Mouse (Mus musculus): ENCODE data around the gene Tob1.

Gene Tob1

DNA sequence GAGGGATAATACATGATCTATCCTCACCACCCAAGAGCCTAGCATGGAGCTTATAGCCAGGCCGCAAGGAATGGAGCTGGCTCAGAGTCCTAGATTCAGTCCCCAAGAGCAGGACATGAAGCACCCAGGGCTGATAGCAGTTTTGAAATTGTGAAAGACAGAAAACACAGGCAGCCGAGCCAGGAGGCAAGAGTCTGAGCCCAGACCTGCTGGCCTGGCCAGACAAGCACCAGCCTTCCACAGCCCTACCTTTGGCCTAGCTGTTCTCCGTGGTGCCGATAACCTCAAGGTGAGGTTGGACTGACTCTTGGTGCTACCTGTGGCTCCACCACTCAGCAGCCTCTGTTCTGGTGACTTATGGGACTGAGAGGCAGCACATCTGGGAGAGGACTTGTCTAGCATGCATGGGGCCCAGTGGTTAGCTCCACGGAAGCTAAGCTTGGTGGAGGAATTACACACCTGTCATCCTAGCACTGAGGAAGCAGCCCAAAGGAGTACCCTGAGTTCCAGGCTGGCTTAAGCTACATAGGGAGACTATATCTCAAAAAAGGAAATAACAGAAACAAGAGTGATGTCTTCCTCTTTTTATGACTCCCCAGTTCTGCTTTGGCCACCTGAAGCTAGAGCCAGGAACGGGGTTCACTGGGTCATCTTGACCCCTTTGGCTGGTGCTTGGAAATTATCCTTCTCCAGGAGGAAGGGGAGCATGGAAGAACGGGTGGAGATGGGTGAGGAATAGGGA lies 12.7 kb upstream of the Tob1 start:
- no peak for DNase-seq (ENCODE audit: low spot score)

DNA sequence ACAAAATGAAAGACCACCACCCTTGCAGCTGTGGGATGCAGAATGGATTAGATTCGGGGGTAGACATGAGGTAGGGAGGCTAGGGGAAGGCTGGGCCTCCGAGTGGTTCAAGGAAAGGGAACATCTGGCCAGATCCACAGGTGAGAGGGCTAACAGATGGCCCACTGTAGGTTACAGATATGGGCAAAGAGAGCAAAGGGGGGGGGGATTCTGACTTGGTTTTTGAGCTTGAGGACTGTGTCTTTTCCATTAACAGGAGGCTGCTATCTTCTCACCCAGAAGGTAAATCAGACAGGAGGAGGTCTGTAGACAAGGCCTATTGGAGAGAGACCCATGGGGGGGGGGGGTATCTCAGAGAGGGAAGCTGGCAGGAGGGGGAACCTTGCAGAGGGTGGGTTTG lies 11.5 kb upstream of the Tob1 start:
- DNase-seq (ENCODE audit: low spot score) = no peak

DNA sequence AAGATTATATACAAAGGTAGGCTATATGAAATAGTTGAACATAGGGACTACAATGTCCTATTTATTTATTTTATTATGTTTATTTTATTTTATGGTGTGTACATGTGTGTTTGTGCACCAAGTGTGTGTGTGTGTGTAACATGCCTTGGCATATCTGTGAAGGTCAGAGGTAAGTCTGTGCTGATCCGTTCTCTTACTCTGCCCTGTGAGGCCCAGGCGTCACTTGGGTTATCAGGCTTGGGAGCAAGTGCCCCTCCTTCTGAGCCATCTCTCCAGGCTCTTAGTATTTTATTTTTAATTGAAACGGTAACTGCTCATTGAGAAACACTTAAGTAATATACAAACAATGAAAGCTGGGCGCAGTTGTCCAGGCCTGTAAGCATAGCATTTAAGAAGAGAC lies 10.8 kb upstream of the Tob1 start:
- DNase-seq (ENCODE audit: low spot score) = no peak

DNA sequence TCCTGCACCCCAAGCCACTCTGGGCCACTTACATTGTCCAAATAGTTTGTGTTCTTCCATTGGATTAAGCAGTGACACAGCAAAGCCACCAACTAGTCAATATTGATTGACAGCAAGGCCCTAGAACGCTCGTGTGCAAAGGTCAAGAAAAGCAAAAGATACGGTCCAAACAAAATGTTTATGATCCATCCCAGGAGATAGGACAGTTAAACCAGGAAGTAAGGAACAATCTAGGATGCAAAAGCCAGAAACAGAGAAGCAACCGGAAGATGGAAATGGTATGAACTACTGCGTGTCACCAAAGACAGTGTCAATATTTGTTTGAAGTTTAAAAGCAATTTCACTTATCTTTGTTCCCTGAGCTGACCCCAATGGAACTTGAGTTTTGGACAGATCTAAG lies 9.1 kb upstream of the Tob1 start:
- no peak for DNase-seq (ENCODE audit: low spot score)

DNA sequence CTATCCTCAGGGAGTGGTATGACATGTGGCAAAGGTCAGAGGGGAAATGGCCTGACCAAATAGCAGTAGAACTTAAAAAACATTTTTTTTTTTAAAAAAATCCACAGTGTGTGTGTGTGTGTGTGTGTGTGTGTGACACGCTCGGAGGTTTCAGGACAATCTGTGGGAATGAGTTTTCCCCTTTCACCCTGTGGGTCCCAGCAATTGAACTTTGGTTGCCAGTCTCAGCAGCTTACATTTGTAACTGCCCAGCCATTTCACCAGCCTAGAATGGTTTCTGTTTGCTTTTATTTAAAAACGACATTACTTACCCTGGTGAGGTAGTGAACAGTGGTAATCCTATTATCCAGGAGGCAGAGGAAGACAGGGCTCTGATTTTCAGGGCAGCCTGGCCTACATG lies 8.2 kb upstream of the Tob1 start:
- DNase-seq (ENCODE audit: low spot score) = no peak

DNA sequence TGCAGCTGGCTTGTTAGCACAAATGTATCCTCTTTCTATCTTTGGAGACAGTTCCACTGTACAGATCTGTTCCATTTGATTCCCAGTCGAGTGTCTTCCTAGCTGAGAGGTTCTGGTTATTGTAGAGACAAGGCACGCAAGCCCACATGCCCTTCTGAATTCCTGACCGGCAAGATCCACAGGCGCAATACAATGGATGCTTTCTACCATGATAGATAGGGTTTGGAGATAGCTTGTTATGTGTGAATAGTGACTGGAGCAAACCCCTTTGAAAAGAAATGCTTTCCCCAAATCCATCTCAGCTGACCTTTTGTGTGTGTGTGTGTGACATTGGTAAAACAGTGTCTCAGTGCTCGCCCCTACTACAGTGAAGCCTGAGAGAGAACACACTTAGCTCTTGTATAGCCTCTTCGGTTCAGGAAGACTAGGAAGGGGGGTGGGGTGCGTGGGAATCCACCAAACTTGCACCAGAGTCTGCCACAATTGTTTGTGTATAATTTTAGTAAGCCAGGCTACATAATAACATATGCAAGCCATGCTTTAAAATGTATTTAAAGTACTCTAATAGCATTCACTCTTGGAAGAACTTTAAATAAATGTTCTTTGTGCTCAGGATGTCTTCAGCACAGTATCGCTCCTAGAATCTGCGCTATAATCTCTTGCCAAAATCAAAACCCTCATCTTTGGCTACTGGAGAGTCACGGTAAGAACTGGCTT lies 4.7 kb upstream of the Tob1 start:
- DNase-seq (ENCODE audit: low spot score) = no peak

DNA sequence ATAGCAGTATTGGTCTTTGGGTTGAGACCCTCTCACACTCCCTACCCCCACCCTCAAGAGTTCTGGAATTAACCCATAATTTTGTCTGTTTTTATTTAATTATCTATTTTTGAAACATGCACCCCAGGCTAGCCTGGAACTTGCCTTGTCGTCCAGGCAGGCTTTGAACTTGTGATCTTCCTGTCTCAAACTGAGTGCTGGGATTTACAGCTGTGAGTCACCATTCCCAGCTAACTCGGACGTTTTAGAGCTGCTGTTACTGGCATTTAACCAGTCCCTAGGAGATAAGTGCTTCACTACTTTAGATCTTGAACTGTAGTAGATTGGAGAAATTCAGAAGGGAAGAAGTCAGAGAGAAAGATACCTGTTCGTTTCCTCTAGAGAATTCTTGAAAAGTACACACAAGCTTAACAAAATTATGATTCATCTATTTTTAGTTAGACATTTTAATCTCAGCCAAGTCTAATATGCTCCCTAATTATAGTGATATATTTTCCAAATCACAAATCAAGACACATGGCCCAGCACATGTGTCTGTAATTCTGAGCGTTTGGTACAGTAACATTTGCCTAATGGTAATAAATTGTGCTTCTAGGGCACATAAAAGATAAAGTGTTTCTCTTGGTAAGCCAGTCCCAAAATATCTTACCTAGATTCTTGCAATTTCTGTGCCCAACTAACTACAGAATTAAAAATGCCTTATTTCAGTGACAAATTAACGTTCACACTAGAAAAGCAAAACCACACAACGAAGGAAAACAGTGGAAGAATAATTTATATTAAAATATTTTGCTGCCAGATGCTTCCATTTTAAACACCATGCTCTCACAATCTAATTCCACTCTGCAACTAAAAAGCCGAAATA lies 2.2 kb upstream of the Tob1 start:
- no peak for DNase-seq (ENCODE audit: low spot score)

DNA sequence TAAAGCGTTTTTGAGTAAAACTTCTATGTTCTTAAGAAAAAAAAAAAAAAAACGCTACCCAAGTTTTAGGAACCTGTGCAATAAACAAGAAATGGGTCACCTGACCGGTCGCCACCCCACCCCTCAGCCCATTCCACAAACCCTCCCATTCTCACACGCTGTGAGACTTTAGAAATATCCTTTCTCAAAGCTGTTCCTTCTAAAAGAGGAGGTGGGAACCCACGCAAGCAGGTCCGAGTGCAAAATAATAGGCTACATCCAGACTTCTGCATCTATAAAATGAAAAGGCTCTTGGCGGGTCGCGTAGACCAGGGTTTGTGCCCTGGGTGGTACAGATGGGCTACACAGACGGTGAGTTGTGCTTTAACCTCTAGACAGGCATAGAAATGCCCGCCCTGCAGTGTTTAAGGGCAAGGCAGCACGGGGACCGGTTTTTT lies 1.5 kb upstream of the Tob1 start:
- no peak for DNase-seq (ENCODE audit: low spot score)

DNA sequence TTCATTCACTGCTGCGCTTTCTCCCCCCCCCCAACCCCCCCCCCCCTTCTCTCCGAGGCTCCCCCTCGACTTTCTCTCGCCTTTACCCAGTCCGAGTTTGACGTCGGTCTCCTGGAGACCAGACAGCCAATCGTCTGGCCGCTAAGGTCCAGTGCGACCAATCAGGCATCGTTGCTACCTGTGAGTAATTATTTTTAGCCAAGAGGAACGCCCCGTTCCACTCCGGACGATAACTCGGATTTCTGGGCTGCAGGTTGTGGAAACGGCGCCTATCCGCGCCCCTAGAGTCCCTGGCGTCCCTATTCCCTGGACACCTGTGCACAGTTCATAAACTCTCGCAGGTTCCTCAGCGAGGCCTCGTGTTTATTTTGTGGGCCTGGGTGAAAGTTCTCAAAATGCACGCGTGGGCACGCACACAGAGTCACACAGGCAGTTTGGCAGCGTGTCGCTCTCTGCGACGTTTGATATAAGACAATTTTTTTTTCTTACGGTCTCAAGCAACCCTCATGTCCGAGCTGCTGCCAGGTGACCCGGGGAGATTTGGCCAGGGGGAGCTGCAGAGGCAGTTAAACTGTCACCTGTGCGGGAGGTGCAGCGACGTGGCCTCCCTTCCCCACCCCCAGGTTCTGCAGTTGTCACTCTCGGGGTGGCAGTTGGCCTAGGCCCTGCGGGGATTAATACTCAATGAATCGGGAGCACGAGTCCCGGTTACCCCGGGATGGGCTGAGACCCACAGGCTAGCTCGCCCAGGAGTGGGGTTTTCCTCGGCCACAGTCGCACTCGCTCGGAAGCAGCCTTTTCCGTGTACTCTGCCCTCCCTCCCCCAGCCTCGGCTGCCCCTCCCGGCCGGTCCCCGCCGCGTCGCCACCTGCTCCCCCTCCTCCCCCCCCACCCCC lies 815 bp upstream of the Tob1 start:
- peak; percentile 77 for DNase-seq (ENCODE audit: low spot score)

DNA sequence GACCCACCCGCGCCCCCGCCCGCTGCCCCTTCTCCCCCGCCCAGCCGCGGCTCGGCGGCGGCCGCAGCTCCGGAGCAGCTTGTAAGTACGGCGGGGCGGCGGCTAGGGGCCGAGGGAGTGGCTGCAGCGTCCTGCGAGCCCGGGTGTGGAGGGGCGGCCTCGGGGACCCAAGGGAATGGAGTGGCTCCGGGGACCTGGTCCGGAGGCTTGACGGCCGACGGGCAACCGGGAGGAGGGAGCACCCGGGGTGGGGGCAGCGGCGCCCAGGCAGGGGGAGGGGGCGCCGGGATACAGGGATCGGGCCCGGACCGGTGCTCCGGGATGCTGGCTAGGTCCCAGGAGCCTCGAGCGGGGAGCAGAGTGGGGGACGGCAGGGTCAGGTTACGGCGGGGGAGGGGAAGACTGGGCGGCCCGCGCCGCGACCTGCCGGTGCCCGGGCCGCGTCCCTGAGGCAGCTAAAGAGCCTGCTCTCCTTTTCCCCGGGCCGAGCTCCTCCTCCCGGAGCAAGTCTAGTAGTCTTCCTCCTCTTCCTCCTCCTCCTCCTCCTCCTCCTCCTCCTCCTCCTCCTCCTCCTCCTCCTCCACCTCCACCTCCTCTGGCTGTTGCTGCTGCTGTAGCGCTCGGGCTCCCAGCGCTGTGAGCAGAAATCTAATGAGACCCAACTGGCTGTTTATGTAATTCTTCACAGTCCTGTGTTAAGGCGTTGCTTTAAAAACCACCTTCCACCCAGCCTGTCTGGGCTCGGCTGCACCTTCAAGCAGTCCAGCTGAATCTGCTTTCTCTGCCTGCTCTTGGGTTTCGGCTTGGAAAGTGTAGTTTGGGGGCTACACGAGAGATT lies 616 bp downstream of the Tob1 start:
- DNase-seq (ENCODE audit: low spot score) = peak; percentile 63

DNA sequence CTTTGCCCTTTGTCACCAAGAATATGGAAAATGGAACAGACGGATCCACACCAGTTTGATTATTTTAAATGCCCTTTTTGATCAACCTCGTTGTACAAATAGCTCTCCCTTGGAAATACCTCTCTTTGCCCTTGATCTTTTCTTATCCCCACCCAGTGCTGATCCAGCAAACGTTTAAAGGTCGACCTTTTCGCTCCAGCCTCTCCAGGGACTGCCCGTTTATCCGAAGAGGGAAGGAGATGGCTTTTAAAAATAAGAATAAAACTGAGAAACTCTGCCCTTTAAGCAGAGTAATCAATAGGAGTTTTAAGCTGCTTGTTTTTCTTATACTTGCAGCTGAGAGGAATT lies 1.2 kb downstream of the Tob1 start:
- no peak for DNase-seq (ENCODE audit: low spot score)

DNA sequence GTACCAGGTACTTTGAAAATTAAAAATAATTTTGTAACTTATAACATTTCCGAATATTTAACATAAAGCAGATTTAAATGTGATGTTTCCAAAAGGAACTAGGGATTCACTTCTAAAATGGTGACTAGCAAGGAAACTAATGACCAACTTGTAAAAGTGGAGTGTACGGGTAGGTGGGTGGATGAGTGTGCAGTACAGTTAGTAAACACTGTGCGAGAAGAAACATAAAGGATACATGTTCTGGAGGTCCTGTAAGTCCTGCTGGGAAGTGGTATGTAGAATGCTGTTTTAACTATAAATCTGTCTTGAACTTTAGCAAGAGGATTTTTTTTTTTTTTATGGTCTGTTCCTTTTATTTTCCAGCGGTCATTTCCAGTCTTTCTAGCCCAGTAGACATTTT lies 1.7 kb downstream of the Tob1 start:
- DNase-seq (ENCODE audit: low spot score) = no peak

DNA sequence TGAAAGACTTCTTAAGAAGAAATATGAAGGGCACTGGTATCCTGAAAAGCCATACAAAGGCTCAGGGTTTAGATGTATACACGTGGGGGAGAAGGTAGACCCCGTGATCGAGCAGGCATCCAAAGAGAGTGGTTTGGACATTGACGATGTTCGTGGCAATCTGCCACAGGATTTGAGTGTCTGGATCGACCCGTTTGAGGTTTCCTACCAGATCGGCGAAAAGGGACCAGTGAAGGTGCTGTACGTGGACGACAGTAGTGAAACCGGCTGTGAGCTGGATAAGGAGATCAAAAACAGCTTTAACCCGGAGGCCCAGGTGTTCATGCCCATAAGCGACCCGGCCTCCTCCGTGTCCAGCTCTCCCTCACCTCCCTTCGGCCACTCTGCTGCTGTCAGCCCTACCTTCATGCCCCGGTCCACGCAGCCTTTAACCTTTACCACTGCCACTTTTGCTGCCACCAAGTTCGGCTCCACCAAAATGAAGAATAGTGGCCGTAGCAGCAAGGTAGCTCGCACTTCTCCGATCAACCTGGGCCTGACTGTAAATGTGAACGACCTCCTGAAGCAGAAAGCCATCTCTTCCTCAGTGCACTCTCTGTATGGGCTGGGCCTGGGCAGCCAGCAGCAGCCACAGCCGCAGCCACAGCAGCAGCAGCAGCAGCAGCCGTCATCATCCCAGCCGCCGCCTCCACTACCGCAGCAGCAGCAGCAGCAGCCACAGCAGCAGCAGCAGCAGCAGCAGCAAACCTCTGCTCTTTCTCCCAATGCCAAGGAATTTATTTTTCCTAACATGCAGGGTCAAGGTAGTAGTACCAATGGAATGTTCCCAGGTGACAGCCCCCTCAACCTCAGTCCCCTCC lies 2.7 kb downstream of the Tob1 start:
- DNase-seq (ENCODE audit: low spot score) = no peak

DNA sequence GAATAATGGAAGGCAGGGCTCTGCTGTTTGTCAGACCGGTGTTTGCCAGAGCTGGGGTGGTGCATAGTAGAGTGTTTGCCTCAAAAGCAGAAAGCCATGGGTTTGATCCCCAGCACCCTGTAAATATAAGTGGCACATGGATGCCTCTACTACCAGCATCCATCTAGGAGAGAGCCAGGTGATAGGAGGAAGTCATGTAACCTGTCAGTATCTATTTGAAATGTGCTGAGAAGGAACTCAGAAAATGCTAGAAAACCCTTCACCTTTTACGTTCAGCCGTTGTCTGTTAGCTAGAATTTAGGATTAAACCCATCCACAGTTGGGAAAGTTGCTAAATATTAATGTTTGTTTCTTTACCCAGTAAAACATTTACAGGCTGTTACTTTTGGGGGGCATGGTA lies 4.3 kb downstream of the Tob1 start:
- DNase-seq (ENCODE audit: low spot score) = no peak

DNA sequence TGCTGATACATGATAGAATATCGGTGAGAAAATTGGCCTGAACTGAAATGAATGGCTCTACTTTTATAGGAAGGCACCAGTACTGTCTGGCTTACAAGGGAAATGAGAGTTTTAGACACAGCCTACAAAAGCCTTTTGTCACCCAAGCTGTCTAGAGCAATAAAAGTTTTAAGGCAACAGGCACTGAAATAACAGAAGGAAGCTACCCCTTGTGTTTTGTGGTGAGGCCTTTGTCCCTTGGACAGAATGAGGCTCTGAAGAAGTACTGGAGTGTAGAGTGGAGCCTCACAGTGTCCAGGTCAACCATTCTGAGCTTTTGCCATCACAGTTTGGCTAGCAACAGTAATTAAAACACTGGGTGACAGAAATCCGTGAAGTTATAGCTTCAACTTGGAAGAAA lies 5.0 kb downstream of the Tob1 start:
- DNase-seq (ENCODE audit: low spot score) = no peak

DNA sequence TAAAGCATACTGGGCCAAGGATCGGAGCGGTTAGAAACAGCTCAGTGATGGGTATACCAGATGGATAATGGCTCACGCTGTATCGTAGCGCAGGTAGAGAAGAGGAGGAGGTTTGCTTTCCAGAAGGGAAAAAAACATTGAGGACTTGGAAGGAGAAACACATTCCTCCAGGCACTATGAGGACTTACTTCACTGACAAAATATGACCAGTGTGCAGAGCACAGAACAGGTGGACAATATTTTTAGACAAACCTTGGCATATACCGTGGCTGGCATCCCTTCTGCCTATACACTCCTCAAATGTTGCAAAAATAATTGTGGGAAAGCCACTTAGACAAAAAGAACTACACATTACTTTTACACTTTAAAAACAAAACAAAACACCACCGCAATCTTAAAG lies 10.0 kb downstream of the Tob1 start:
- DNase-seq (ENCODE audit: low spot score) = no peak

DNA sequence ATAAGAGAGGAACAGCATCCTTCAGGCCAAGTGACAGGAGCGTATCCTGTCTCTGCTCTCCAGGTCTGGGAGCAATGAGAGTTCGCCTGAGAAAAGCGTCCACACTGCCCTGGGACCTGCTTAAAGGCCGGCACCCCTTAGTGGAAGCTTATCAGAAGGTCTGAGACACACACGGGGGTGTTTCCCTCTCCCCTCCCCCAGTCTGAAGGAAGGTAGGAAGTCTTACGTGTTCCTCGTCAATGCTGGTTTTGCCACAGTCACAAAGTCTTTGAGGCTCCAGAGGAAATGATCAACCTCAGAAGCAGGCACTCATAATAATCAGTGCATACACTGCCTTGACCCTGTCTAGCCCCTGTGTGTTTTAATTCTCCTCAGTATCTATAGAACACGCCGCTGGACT lies 12.3 kb downstream of the Tob1 start:
- DNase-seq (ENCODE audit: low spot score) = no peak

DNA sequence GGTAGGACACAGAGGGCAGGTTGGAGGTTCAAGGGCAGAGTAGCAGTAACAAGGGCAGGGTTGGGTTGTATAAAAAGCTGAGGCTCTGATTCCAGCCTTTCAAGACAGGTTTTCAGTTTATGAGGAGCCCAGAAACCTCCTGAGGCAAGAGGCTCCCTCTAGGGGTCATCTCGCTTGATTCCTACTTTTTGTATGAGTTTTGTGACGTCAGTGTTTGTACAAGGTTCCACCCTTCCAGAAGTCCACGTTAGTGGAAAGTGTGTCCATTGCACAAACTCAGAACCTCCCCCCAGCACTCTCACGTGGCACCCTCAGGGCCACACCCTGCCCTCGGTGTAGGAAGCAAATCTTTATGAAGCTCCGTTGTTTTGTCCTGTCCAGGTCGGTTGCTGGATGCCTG lies 14.7 kb downstream of the Tob1 start:
- no peak for DNase-seq (ENCODE audit: low spot score)

DNA sequence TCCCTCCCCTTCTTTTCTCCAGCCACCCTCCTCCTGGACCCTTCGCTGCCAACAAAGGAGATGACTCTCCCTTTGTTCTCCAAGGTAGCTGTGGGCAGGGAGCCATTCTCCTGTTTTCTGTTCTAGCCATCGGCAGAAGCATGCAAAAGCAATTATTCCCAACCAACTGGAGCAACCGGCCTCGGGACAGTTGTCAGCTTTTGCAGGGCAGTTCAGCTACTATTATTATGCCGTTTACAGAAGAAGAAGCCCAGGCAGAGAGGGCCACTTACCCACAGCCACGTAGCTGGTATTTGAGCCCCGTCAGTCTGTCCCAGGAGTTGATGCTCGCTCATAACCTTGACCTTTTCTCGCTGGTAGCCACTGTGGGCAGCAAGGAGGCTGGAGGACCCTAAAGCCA lies 17.2 kb downstream of the Tob1 start:
- DNase-seq (ENCODE audit: low spot score) = no peak

Measured in ovary, postnatal 14 days (tissue).